Mouse (Mus musculus) cerebellum, postnatal 10 days (tissue): ENCODE data around the gene Il17c.

ENCODE experiments used
- DNase-seq, 2 experiments: peaks; one replicate each; pipeline ENCODE4 v3.0.0; 2021; ENCODE audit warnings: mixed read lengths in 2 of 2

Gene Il17c

GRCm38 (mm10) chr8:122421376-122422070 is at the start of gene Il17c:
Gene Il17c, plus strand, starts transcription at chr8:122422020.
- DNase-seq: peak; percentile 72 to 74

GRCm38 (mm10) chr8:122375320-122375719 is 46.5 kb upstream of the Il17c start:
- DNase-seq: no peak

- DNase-seq: no peak
Observed at GRCm38 (mm10) chr8:122375751-122376364, 46.0 kb upstream of the Il17c start.

GRCm38 (mm10) chr8:122376365-122377231 is 45.2 kb upstream of the Il17c start, which contains the start of gene Zc3h18:
Gene Zc3h18, plus strand, starts transcription at chr8:122376609.
- peak; percentile 100 for DNase-seq

GRCm38 (mm10) chr8:122383039-122383438 is 38.8 kb upstream of the Il17c start:
- DNase-seq: no peak

- no peak for DNase-seq
Observed at GRCm38 (mm10) chr8:122389357-122389756, 32.5 kb upstream of the Il17c start.

GRCm38 (mm10) chr8:122390758-122391157 is 31.1 kb upstream of the Il17c start:
- DNase-seq: no peak

GRCm38 (mm10) chr8:122393717-122394116 is 28.1 kb upstream of the Il17c start:
- no peak for DNase-seq

- DNase-seq: peak; percentile 77 to 81
Observed at GRCm38 (mm10) chr8:122395291-122395690, 26.5 kb upstream of the Il17c start.

- DNase-seq: no peak
Observed at GRCm38 (mm10) chr8:122398186-122398585, 23.6 kb upstream of the Il17c start.

GRCm38 (mm10) chr8:122405146-122405805 is 16.5 kb upstream of the Il17c start:
- DNase-seq: no peak

GRCm38 (mm10) chr8:122407678-122408077 is 14.1 kb upstream of the Il17c start:
- no peak for DNase-seq

- DNase-seq: no peak
Observed at GRCm38 (mm10) chr8:122414311-122414710, 7.5 kb upstream of the Il17c start.

GRCm38 (mm10) chr8:122415554-122415953 is 6.3 kb upstream of the Il17c start:
- no peak for DNase-seq

GRCm38 (mm10) chr8:122419881-122420555 is 1.8 kb upstream of the Il17c start:
- DNase-seq: peak; percentile 82 to 83

GRCm38 (mm10) chr8:122423217-122423616 is 1.4 kb downstream of the Il17c start:
- DNase-seq: no peak

GRCm38 (mm10) chr8:122423659-122424058 is 1.8 kb downstream of the Il17c start:
- peak; percentile 78 to 79 for DNase-seq

GRCm38 (mm10) chr8:122426145-122426544 is 4.3 kb downstream of the Il17c start:
- peak in 1 of 2 experiments; percentile 45 for DNase-seq

GRCm38 (mm10) chr8:122427607-122428006 is 5.8 kb downstream of the Il17c start:
- peak; percentile 74 to 75 for DNase-seq

GRCm38 (mm10) chr8:122428163-122428562 is 6.3 kb downstream of the Il17c start:
- DNase-seq: no peak

- no peak for DNase-seq
Observed at GRCm38 (mm10) chr8:122430058-122430636, 8.3 kb downstream of the Il17c start.

- DNase-seq: no peak
Observed at GRCm38 (mm10) chr8:122430646-122431045, 8.8 kb downstream of the Il17c start.
